Mouse (Mus musculus): ENCODE measurements around the gene Lilr4b. TPM values are rescaled to one million over a fixed set of nuclear protein-coding genes. Genes with fewer than 3 reads are reported as not detected.
"Not testable (repeated sequence)": the region's sequence is repeated elsewhere in the genome, so short reads cannot be mapped to it uniquely, and the experiment has no call there.

The Lilr4b gene
- polyA plus RNA-seq (2015; fragmentation: Nextera tagmentation; extraction: Ambion mirVana), result 1.5 TPM in 2 replicates

DNA sequence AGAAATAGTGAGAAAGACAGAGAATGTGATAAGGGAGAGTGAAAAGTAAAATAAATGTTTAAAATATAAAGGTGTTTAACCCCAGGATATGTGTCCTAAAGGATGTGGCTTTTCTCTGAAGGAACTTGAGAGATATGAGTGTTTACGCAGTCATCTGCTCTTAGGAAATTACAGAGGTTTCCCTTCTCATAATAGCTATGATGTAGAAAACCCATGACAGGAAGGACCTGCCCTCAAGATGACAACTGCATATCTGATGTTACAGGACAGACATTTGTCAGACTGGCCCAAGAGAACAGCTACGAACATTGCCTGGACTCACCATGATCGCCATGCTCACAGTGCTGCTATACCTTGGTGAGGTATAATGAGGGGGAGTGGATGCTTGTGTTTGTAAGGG, at the start of gene Lilr4b, which contains the start of gene Gm49339:
TSS of gene Lilr4b (plus strand) at position 236 of the 400 bp plus-strand sequence.
TSS of gene Gm49339 (plus strand) at position 216 of the 400 bp plus-strand sequence.
- not testable (repeated sequence) for ATAC-seq (ENCODE audit: insufficient read depth); H3K27me3 ChIP-seq

DNA sequence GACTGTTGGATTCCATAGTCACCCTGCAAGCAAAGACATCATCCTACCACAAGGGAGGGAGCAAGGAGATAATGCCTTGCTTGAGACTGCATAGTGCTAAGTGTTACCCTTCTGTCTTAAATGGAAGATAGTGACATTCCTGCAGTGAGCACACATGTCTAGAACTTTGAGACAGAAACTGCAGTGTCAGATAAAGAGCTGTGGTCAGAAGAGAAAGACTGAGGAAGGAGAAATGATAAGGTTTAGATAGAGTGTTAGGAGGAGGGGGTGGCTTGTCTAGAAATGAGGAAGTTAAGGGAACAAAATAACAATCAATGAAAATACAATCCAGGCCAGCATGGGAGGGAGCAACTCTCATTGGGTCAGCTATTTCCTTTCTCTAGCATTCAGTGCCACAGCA, 47.5 kb upstream of the Lilr4b start:
- Histone ChIP-seq H3K27ac (replicated peaks) (no peak overlapping the region), H3K9me3 (replicated peaks) (no peaks in the 10 kb centered on the region), H3K27me3 (no peaks in the 10 kb centered on the region), H3K36me3 (replicated peaks) (no peaks in the 10 kb centered on the region), H3K4me3 (replicated peaks) (no peak overlapping the region), H3K4me2 (no peak overlapping the region), H3K4me1 (replicated peaks) (no peaks in the 10 kb centered on the region), H3K9ac (no peak overlapping the region)
- no peak for ATAC-seq (ENCODE audit: insufficient read depth)

More for the DNA sequence above, at the start of gene Lilr4b, which contains the start of gene Gm49339:
- H3K36me3 ChIP-seq (replicated peaks); H3K27ac ChIP-seq (replicated peaks); H3K9ac ChIP-seq; H3K4me1 ChIP-seq (replicated peaks); H3K4me3 ChIP-seq (replicated peaks); H3K9me3 ChIP-seq (replicated peaks); H3K4me2 ChIP-seq: not testable (repeated sequence)
- WGBS (ENCODE audit: insufficient replicate concordance), result 27% methylated on average over 1 of the region's 3 CpGs

DNA sequence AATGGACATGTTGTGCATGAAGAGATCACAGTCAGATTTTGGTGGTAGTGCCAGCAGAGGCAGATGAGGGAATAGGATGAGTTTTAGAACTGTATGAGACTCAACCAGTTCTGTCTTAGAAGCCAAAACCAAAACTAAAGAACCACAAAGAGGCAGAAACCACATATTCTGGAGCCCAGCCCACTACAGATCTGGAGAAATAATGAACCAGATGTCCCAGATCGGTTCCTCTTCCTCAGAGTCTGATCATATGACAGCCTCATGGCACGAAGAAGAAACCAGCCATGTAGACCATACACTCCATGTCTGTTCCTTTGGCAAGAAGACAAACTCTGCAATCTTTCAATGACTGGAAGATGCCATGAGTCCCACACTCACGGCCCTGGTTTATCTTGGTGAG, 44.7 kb upstream of the Lilr4b start:
- no peak overlapping the region for H3K27ac ChIP-seq (replicated peaks)
- H3K4me3 ChIP-seq (replicated peaks), result no peak overlapping the region
- H3K9me3 ChIP-seq (replicated peaks), result no peaks in the 10 kb centered on the region
- no peaks in the 10 kb centered on the region for H3K27me3 ChIP-seq
- 38% methylated on average over 3 of the region's 3 CpGs for WGBS (ENCODE audit: insufficient replicate concordance)
- no peak overlapping the region for H3K4me2 ChIP-seq
- H3K4me1 ChIP-seq (replicated peaks), result no peaks in the 10 kb centered on the region
- ATAC-seq (ENCODE audit: insufficient read depth), result no peak
- no peaks in the 10 kb centered on the region for H3K36me3 ChIP-seq (replicated peaks)
- H3K9ac ChIP-seq, result no peak overlapping the region

DNA sequence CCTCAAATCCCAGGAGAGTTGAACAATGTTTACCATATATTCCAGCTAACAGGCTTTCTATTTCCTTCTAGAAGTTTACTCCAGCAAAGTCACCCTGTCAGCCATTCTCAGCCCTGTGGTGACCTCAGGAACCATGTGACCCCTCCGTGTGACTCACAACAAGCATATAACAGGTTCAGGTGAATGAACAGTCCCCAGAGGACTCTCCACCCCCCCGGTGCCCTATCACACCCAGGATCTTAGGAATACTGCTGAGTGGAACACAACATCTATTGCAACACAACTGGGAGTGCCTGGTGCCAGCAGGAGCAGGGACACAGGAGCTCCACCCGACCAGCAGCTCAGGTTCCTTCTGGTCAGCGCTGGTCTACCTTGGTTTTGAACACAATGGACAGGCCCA, 28.8 kb upstream of the Lilr4b start:
- H3K27ac ChIP-seq (replicated peaks), result no peak overlapping the region
- H3K4me2 ChIP-seq, result no peak overlapping the region
- H3K9ac ChIP-seq, result no peak overlapping the region
- H3K36me3 ChIP-seq (replicated peaks), result no peaks in the 10 kb centered on the region
- no peaks in the 10 kb centered on the region for H3K4me1 ChIP-seq (replicated peaks)
- no peak overlapping the region for H3K4me3 ChIP-seq (replicated peaks)
- H3K9me3 ChIP-seq (replicated peaks), result no peaks in the 10 kb centered on the region
- no peak for ATAC-seq (ENCODE audit: insufficient read depth)
- H3K27me3 ChIP-seq, result no peaks in the 10 kb centered on the region
- 55% methylated on average over 4 of the region's 4 CpGs for WGBS (ENCODE audit: insufficient replicate concordance)

DNA sequence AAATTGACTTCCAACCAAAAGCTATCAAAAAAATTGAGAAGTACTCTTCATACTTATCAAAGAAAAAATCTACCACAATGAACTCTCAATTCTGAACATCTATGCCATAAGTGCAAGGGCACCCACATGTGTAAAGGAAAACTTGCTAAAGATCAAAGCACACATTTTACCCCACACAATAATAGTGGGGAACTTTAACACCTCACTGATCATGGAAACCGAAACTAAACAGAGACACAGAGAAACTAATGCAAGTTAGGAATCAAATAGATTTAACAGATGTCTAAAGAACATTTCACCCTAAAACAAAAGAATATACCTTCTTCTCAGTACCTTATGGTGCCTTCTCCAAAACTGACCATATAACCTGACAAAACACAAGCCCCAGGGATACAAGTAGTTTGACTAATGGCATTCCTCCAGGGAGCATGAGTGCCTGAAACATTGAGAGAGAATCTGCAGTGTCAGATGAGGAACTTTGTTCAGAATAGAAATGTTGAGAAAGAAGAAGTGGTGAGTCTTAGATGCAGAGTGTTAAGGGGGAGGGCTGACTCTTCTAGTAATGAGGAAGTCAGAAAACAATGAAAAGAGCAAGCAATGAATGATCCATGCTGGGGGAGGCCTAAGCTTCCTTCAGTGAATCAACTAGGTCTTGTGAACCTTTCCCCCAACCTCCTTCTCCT, 26.7 kb upstream of the Lilr4b start:
- Histone ChIP-seq H3K27me3 (no peaks in the 10 kb centered on the region), H3K4me2 (no peak overlapping the region), H3K36me3 (replicated peaks) (no peaks in the 10 kb centered on the region), H3K9ac (no peak overlapping the region), H3K4me3 (replicated peaks) (no peak overlapping the region), H3K27ac (replicated peaks) (0 out of 2 replicates have a peak overlapping the region, but pooled peaks have one; percentile 33), H3K9me3 (replicated peaks) (no peaks in the 10 kb centered on the region), H3K4me1 (replicated peaks) (no peaks in the 10 kb centered on the region)
- peak; percentile 61; the same call in 1 of the 2 replicates for ATAC-seq (ENCODE audit: insufficient read depth)
- 19% methylated on average over 1 of the region's 1 CpGs for WGBS (ENCODE audit: insufficient replicate concordance)

DNA sequence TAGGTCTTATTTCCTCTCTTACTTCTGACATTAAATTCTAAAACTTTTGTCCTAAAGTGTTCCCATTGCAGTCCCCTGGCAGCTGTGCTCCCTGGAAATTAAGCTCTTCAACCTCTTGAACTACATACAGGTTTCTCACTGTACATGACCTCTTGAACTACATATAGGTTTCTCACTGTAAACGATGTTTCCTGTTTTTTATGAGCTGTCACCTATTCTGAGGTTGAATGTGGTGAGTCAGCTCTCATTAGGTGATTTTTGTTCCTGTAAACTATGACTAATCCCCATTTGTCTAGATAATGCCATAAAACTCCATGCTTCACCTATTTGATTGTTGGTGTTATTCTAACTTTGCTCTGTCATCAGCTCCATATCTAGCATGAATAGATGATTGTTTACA, 26.1 kb upstream of the Lilr4b start:
- H3K4me2 ChIP-seq, result no peak overlapping the region
- H3K4me1 ChIP-seq (replicated peaks), result no peaks in the 10 kb centered on the region
- H3K4me3 ChIP-seq (replicated peaks), result no peak overlapping the region
- no peak for ATAC-seq (ENCODE audit: insufficient read depth)
- H3K27me3 ChIP-seq, result no peaks in the 10 kb centered on the region
- 8% methylated on average over 1 of the region's 1 CpGs for WGBS (ENCODE audit: insufficient replicate concordance)
- H3K9ac ChIP-seq, result no peak overlapping the region
- H3K9me3 ChIP-seq (replicated peaks), result no peaks in the 10 kb centered on the region
- H3K27ac ChIP-seq (replicated peaks), result no peak overlapping the region
- H3K36me3 ChIP-seq (replicated peaks), result no peaks in the 10 kb centered on the region

DNA sequence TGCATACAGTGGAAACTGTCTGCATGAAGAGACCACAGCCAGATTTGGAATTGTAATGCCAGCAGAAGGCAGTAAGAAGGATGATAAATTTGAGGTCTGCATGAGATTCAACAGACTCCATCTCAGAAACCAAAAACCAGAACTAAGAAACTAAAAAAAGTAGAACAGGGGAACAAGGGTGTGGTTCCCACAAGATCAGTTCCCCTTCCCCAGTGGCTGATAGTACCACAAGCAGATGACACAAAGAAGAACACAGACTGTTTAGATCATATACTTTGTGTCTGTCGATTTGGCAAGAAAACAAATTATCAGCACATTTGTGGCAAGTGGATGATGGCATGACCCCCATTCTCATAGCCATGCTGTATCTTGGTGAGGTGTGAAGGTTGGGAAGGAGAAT, 24.7 kb upstream of the Lilr4b start:
- Histone ChIP-seq H3K4me1 (replicated peaks) (no peaks in the 10 kb centered on the region), H3K9ac (no peak overlapping the region), H3K36me3 (replicated peaks) (no peaks in the 10 kb centered on the region), H3K27ac (replicated peaks) (peak overlapping the region; percentile 22; the same call in 1 of the 2 replicates), H3K9me3 (replicated peaks) (no peaks in the 10 kb centered on the region), H3K4me3 (replicated peaks) (no peak overlapping the region), H3K4me2 (no peak overlapping the region), H3K27me3 (no peaks in the 10 kb centered on the region)
- ATAC-seq (ENCODE audit: insufficient read depth), result no peak
- 11% methylated on average over 1 of the region's 1 CpGs for WGBS (ENCODE audit: insufficient replicate concordance)

DNA sequence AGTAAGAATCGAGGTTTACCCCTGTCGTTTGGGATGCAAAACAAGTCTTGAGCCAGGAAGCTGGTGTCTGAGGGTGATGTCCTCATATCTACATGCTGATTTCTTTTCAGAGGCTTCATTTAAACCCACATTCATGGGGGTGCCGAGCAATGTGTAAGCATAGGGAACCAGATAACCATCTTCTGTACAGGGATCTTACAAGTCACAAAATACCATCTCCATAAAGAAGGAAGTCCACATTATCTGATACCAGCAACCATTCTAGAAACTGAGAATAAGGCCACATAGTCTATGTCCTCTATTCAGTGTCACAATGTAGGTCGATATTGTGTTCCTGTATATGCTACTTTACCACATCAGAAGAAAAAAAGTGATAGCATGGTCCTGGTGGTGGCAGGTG, 24.1 kb upstream of the Lilr4b start:
- H3K27ac ChIP-seq (replicated peaks), result peak overlapping the region; percentile 22; the same call in 1 of the 2 replicates
- H3K9me3 ChIP-seq (replicated peaks), result no peaks in the 10 kb centered on the region
- no peaks in the 10 kb centered on the region for H3K27me3 ChIP-seq
- WGBS (ENCODE audit: insufficient replicate concordance), result 21% methylated on average over 4 of the region's 4 CpGs
- ATAC-seq (ENCODE audit: insufficient read depth), result no peak
- no peak overlapping the region for H3K9ac ChIP-seq
- H3K4me3 ChIP-seq (replicated peaks), result no peak overlapping the region
- no peak overlapping the region for H3K4me2 ChIP-seq
- no peaks in the 10 kb centered on the region for H3K4me1 ChIP-seq (replicated peaks)
- no peaks in the 10 kb centered on the region for H3K36me3 ChIP-seq (replicated peaks)

DNA sequence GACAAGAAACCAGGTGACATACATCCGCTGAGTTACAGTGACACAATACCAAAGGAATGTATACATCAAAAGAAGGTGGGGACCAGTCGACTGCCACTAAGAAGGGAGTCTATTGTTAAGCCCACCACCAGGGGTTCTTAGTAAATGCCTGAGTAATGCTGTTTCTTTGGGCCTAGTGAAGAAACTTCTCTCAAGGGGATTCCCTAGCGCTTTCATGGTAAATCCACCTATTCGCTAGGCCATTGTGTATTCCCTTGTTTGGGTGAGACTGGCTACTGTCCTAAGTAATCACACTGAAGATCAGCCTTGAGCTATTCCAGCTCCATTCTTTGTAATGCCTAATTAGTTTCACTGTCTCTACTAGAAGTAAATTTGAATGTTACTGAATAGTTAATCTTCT, 16.6 kb upstream of the Lilr4b start:
- not testable (repeated sequence) for H3K4me3 ChIP-seq (replicated peaks); H3K27ac ChIP-seq (replicated peaks); H3K4me2 ChIP-seq; H3K9me3 ChIP-seq (replicated peaks); H3K27me3 ChIP-seq; ATAC-seq (ENCODE audit: insufficient read depth); H3K4me1 ChIP-seq (replicated peaks); H3K36me3 ChIP-seq (replicated peaks); H3K9ac ChIP-seq
- WGBS (ENCODE audit: insufficient replicate concordance), result 63% methylated on average over 4 of the region's 4 CpGs

DNA sequence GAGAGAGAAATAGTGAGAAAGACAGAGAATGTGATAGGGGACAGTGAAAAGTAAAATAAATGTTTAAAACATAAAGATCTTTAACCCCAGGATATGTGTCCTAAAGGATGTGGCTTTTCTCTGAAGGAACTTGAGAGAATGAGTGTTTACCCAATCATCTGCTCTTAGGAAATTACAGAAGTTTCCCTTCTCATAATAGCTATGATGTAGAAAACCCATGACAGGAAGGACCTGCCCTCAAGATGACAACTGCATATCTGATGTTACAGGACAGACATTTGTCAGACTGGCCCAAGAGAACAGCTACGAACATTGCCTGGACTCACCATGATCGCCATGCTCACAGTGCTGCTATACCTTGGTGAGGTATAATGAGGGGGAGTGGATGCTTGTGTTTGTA, 10.3 kb downstream of the Lilr4b start, which contains the start of gene Lilrb4a:
TSS of gene Lilrb4a (plus strand) at position 266 of the 400 bp plus-strand sequence.
- H3K27me3 ChIP-seq; H3K4me3 ChIP-seq (replicated peaks): not testable (repeated sequence)
- no CpG with 5 or more reads among the region's 2 CpGs for WGBS (ENCODE audit: insufficient replicate concordance)

DNA sequence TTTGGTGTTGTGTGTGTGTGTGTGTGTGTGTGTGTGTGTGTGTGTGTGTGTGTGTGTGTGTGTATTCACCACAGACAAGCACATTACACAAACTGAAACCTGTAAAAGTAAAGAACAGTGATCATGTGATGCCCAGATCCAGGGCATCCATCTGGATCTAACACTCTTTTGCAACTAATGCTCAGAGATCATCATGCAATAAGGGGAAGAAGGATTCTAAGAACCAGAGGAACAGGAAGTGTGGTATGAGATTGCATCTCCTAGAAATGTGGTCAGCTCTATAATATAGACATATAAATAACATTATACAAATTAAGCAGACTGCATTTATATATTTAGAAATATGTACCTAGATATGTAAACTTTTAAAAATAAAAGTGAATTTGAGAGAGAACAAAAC, 39.6 kb downstream of the Lilr4b start:
- Histone ChIP-seq H3K4me2 (no peak overlapping the region), H3K36me3 (replicated peaks) (no peaks in the 10 kb centered on the region), H3K9me3 (replicated peaks) (no peaks in the 10 kb centered on the region), H3K4me3 (replicated peaks) (no peak overlapping the region), H3K27me3 (no peaks in the 10 kb centered on the region), H3K4me1 (replicated peaks) (no peaks in the 10 kb centered on the region), H3K9ac (no peak overlapping the region), H3K27ac (replicated peaks) (no peak overlapping the region)
- no peak for ATAC-seq (ENCODE audit: insufficient read depth)

More for the DNA sequence above, 10.3 kb downstream of the Lilr4b start, which contains the start of gene Lilrb4a:
- H3K4me2 ChIP-seq; H3K27ac ChIP-seq (replicated peaks); ATAC-seq (ENCODE audit: insufficient read depth); H3K4me1 ChIP-seq (replicated peaks); H3K9ac ChIP-seq; H3K36me3 ChIP-seq (replicated peaks); H3K9me3 ChIP-seq (replicated peaks): not testable (repeated sequence)

DNA sequence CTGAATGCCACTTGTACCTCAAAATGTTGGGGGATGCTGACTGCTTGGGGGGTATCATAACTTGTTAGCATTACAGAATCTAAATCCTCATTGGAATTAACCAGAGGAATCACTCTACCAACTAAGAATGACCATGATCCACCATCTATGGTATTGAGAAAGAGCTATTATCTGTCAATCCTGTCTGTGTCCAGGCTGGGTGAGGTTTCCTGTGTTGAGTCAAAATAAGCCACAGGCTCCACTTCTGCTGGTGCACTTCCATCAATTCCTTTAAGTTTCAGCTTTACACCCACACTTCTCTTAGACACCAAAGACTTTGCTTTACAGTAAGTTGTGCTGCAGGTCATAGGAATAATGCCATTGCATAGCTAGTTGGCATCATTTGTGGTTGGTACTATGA, 41.0 kb downstream of the Lilr4b start:
- H3K4me2 ChIP-seq, result no peak overlapping the region
- no peaks in the 10 kb centered on the region for H3K9me3 ChIP-seq (replicated peaks)
- H3K9ac ChIP-seq, result no peak overlapping the region
- H3K36me3 ChIP-seq (replicated peaks), result no peaks in the 10 kb centered on the region
- H3K4me1 ChIP-seq (replicated peaks), result no peaks in the 10 kb centered on the region
- H3K4me3 ChIP-seq (replicated peaks), result no peak overlapping the region
- H3K27ac ChIP-seq (replicated peaks), result no peak overlapping the region
- ATAC-seq (ENCODE audit: insufficient read depth), result no peak
- no peaks in the 10 kb centered on the region for H3K27me3 ChIP-seq
